Mouse (Mus musculus) lung, adult 2 months (tissue): ENCODE measurements at regions not wholly inside any gene's neighbourhood (a gene's known extent, or its start where the extent isn't known, plus 50 kb on each side); places are given as distances from the start of the nearest gene placed in this dataset.

Experiments used
- DNase-seq: peaks from one replicate; pipeline ENCODE4 v3.0.0; 2022
- H3K4me1 ChIP-seq: fragments of 200-500 bp; 2 replicates; pipeline ENCODE4 v1.6.1; 2011; ENCODE audit warnings: low read length; ENCODE audit not compliant: control insufficient read depth, insufficient read depth
- H3K4me3 ChIP-seq: fragments of 200-500 bp; replicated peaks from 2 replicates; pipeline ENCODE3; 2011; ENCODE audit warnings: low read depth, mild to moderate bottlenecking, control low read depth, low read length; ENCODE audit errors: extremely low read depth
- CTCF ChIP-seq: fragments of 200-500 bp; IDR thresholded peaks from 2 replicates; pipeline ENCODE4 v1.5.1; 2011; ENCODE audit warnings: mild to moderate bottlenecking, low read length, control low read depth; ENCODE audit not compliant: insufficient read depth
- POLR2A ChIP-seq: fragments of 200-500 bp; IDR thresholded peaks from 2 replicates; pipeline ENCODE4 v1.6.1; 2011; ENCODE audit warnings: low read depth, mild to moderate bottlenecking, control low read depth, low read length, borderline replicate concordance; ENCODE audit errors: extremely low read depth
- WGBS: fragments of 180-500 bp; shearing (Covaris S2); methylation state at CpG from one replicate; pipeline ENCODE4 v1.1.7; 2018; 5-methylcytosine and 5-hydroxymethylcytosine counted together

DNA sequence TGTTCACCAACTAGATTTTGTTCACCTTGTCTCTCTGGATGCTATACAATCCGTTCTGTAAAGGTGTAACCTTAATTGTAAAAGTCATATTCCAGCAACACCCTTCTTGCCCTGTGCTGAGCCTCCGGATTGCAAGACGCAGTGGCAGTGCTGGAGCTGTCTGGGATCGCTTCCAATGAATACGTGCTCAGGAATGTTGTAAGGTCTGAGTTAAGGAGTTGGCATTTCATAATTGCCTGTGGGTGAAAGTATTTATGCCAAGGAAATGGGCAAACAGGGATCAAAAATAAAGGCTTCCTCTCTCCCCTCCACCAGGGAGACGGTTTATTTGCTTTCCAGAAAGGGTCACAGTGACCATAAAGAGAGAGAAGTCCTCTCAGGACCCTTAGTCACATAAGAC, 93.3 kb downstream of the Apob start:
- TF ChIP-seq POLR2A (no peak), CTCF (no peak)
- Histone ChIP-seq H3K4me3 (no peak overlapping the region), H3K4me1 (no peaks in the 10 kb centered on the region)
- peak; percentile 5 for DNase-seq
- WGBS = 57% methylated on average over 6 of the region's 6 CpGs

DNA sequence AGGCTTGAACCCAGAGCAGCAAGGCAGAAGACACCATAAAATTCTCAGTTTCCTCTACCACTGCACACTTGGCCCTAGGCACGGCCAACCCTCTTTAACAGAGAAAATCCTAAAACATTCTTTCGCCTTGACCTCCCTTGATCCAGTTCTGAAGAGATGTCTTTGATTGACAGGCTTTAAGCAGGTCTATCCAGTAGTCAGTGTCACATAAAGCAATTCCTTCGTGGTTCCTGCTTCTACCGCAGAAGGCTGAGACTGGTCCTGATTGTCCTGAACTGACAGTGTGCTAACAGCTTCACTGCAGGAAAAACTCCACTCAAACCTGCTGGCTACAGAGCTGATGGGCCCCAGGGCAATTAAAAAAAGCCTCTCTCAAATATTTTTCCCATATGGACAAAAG, 93.8 kb downstream of the Apob start:
- no peak for DNase-seq
- Histone ChIP-seq H3K4me3 (no peak overlapping the region), H3K4me1 (no peaks in the 10 kb centered on the region)
- WGBS = 80% methylated on average over 4 of the region's 4 CpGs
- TF ChIP-seq CTCF (no peak), POLR2A (no peak)

DNA sequence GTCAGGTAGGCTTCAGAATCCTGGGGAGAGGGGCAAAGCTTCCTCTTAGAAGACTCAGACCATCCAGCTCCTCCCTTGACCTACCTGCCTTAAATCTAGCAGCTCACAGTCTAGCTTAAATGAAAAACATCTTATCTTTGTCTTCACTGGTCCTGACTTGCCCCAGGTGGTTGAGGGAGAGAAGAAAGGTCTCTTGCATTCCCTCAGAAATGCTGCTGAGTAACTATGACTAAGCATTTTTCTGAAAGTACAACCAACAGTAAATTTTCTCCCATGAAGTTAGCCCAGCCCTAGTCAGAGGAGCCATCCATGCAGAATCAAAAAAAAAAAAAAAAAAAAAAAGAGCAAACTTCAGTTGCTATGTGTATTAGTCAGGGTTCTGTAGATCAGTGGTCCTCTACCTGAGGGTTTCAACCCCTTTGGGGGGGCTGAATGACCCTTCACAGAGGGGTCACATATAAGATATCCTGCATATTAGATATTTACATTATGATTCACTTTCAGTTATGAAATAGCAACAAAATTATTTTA, 98.6 kb downstream of the Apob start:
- TF ChIP-seq CTCF (no peak), POLR2A (no peak)
- Histone ChIP-seq H3K4me3 (no peak overlapping the region), H3K4me1 (no peaks in the 10 kb centered on the region)
- no peak for DNase-seq

DNA sequence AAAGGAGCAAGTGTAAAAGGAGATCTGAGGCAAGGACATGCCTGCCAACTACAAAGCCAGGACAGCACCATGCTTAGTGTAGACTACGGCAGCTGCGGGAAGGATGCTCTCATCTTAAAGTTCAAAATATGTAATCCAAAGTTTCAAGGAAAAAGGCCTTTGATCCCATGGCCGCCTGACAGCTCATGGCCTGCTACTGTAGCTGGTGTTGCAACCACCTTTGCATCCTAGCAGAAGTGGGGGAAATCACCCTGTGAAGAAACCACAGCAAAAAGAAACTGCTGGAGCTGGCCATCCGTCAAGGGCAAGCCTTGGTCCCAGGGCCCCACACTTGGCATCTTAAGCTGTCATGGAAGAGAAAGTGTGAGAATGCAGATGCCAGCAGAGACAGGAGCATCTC, 99.9 kb downstream of the Apob start:
- Histone ChIP-seq H3K4me1 (no peaks in the 10 kb centered on the region), H3K4me3 (no peak overlapping the region)
- no peak for TF ChIP-seq POLR2A
- no peak for TF ChIP-seq CTCF
- no peak for DNase-seq
- WGBS = 74% methylated on average over 4 of the region's 4 CpGs

DNA sequence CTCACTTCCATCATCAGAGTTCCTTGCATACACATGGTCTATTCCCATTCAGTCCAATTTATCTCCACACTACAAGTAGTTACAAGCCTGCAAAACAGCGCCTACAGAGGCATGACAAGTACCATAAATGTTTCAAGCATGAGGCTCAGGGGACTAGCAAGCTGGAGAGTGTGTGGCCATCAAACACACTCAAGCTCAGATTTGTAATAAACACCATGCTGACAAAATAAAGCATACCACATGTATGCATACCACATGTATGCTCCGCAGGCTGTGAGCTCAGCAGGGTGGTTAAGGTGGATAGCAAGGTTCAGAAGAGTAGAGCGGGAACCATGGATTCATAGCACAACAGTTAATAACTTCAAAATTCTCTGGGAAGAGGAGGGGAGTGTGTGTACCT, 100.6 kb downstream of the Apob start:
- TF ChIP-seq POLR2A (no peak), CTCF (no peak)
- Histone ChIP-seq H3K4me3 (no peak overlapping the region), H3K4me1 (no peaks in the 10 kb centered on the region)
- no peak for DNase-seq
- WGBS = 81% methylated on average over 3 of the region's 3 CpGs

DNA sequence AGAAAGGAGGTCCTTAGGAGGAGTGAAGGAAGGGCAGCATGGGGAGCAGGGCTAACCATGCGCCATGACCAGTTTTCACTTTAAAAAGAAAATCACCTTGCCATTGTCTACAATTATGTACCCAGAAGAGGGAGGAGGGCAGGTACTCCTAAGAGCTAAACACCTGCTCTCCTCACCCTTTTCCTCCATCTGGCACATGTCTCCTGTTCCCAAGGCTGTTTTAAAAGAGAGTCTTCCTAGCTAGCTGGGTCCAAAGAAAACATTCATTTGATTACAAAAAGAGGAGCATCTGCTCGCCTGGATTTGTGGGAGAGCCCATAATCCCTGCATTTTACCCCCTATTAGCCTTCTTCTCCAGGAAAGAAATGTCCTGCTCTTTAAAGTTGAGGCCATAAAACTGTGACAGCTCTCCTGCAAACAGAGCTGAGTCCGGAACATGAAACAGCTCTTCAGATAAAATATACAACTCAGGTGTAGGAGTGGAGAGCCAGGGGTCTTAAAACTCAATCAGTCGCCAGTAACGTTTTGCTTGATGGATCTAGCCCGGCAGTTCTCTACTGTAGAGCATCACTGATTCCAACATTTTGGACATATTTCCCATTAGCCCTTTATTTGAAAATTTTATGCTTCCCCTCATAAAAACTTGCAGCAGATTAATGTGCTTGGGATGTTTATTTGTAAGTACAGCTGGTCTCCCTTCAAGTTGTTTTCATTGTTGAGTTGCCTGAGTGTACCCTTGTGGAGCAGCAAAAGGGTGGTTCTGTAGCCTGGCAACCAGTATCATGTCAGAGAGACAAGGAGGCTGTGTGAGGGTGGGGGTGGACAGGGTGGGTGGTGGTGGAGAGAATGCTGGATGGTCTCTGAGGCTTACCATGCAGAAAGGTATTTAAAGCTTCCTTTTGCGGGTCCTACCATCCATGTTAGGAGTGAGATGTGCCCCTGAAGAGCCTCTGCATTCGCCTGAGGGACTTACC, 105.5 kb downstream of the Apob start:
- 68% methylated on average over 8 of the region's 8 CpGs for WGBS
- Histone ChIP-seq H3K4me1 (no peaks in the 10 kb centered on the region), H3K4me3 (no peak overlapping the region)
- TF ChIP-seq POLR2A (no peak), CTCF (no peak)
- DNase-seq = no peak

DNA sequence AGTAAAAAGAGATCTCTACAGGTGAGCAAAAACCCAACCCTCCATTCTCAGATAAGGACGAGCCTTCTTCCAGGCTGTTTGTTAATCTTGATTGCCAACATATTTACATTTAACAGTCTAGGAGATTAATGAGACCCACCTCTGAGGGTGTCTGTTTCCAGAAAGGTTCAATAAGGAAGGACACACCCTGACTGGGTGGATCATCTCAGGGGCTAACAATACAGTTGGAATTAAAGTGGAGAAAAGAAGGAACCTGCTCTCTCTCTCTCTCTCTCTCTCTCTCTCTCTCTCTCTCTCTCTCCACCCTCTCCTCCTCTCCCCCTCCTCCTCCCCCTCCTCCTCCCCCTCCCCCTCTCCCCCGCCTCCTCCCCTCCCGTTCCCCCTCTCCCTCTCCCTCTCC, 110.5 kb downstream of the Apob start:
- Histone ChIP-seq H3K4me1 (no peaks in the 10 kb centered on the region), H3K4me3 (no peak overlapping the region)
- WGBS = 17% methylated on average over 1 of the region's 3 CpGs
- no peak for DNase-seq
- TF ChIP-seq CTCF (no peak), POLR2A (no peak)

DNA sequence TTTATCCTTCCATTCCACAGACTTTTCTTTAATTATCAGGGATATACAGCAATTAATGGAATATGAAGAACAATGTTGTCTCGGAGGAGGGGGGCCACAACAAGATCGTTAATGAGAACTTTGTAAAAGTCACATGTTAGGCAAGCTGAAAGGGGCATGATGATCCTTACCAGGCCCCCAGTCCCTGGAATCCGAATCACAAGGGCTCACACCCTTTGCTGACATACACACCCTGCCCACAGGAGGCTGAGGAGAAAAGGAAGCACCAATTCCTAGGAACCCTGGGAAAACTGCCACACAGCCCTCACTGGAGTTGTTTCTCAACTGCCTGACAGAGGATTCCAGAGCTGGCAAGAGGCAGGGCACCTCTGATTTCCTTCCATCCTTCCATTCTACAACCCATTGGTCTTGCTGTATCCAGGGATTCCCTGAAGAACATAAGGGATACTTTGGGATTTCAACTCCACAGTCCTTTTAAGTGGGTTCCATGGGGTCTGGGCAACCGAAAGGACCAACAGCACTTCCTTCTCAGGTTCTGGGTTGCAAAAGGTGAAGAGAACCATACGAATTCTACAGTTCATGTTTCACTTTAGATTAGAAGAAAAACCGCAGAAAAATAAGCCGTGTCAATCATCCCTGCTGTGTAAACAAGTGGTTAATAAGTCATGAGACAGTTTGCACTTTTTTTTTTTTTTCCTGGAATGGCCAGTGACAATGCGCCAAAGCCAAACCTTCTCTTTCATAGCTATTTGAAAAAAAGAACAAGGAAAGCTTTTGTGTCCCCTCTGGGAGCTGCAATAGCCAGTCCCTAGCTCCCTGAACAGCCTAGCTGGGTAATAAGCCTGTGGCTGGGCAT, 112.2 kb downstream of the Apob start:
- DNase-seq = no peak
- Histone ChIP-seq H3K4me1 (no peaks in the 10 kb centered on the region), H3K4me3 (no peak overlapping the region)
- TF ChIP-seq POLR2A (no peak), CTCF (no peak)
- 57% methylated on average over 8 of the region's 8 CpGs for WGBS

DNA sequence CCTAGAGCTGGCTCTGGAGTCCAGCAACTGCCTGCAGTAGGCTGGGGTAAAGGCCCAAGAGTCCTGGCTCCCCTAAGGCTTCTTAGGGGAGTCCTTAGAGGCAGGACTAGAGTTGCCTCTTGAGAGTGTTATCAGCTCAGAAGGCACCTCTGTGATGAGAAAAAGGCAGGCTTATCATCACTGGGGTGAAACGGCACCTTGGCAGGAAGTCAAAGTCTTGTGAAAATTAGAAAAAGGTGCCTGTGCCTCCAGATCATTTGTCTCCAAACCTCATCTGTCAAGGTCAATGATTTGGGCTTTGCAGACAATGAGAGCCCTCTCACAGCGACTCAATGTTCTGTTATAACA, 112.8 kb downstream of the Apob start:
- TF ChIP-seq CTCF (no peak), POLR2A (no peak)
- DNase-seq = no peak
- no peaks in the 10 kb centered on the region for H3K4me1 ChIP-seq
- no peak overlapping the region for H3K4me3 ChIP-seq
- 50% methylated on average over 2 of the region's 2 CpGs for WGBS
